Mouse (Mus musculus) ES-Bruce4 (cell line): ENCODE results near the gene Ptges3.
"Not testable (repeated sequence)": the region's sequence is repeated elsewhere in the genome, so short reads cannot be mapped to it uniquely, and the experiment has no call there.

Experiments used
- CTCF ChIP-seq: IDR thresholded peaks from one replicate; pipeline ENCODE4 v1.8.1; 2011; ENCODE audit warnings: low read depth, low read length
- EP300 ChIP-seq: IDR thresholded peaks from 2 replicates; pipeline ENCODE4 v1.6.1; 2011; ENCODE audit warnings: low read depth, low read length; ENCODE audit not compliant: insufficient read depth
- POLR2A ChIP-seq: IDR thresholded peaks from one replicate; pipeline ENCODE4 v1.8.1; 2011; ENCODE audit warnings: low read length; ENCODE audit not compliant: insufficient read depth

DNA sequence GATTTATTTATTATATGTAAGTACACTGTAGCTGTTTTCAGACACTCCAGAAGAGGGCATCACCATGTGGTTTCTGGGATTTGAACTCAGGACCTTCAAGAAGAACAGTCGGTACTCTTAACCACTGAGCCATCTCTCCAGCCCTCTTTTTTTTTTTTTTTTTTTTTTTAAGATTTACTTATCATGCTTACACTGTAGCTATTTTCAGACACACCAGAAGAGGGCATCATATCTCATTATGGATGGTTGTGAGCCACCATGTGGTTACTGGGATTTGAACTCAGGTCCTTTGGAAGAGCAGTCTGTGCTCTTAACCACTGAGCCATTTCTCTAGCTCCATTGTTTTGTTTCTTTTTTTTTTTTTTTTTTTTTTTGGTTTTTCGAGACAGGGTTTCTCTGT is 6.6 kb upstream of the Ptges3 start:
- not testable (repeated sequence) for TF ChIP-seq CTCF, POLR2A, EP300
